Mouse (Mus musculus) large intestine, adult 2 months (tissue): ENCODE results near the gene Mga. TPM values are rescaled to one million over a fixed set of nuclear protein-coding genes. Genes with fewer than 3 reads are reported as not detected.

Source experiments
- DNase-seq: peaks from one replicate; pipeline ENCODE4 v3.0.0-alpha.2; 2012; ENCODE audit warnings: low read depth, low spot score
- WGBS: fragments of 180-500 bp; shearing (Covaris S2); methylation state at CpG from one replicate; pipeline ENCODE4 v1.1.7; 2018; 5-methylcytosine and 5-hydroxymethylcytosine counted together
- polyA plus RNA-seq: library from polyadenylated mRNA; depleted of rRNA; stranded (reverse); fragments of >200 nt; gene quantifications from 2 replicates; pipeline ENCODE4 v1.2.3, GENCODE M21; 2012; rRNA removed

Gene Mga
- polyA plus RNA-seq = 4.3 and 10.9 TPM in 2 replicates

GRCm38 (mm10) chr2:119897090-119897732 is at the start of gene Mga:
TSS of gene Mga (plus strand) at chr2:119897228.
- peak; percentile 86 for DNase-seq
- under 1% methylated on average over 58 of the region's 58 CpGs for WGBS

GRCm38 (mm10) chr2:119853811-119854210 is 43.2 kb upstream of the Mga start:
- 84% methylated on average over 4 of the region's 4 CpGs for WGBS
- DNase-seq = no peak

GRCm38 (mm10) chr2:119855310-119855850 is 41.6 kb upstream of the Mga start:
- no peak for DNase-seq
- WGBS = 67% methylated on average over 6 of the region's 6 CpGs

- DNase-seq = no peak
- 91% methylated on average over 2 of the region's 2 CpGs for WGBS
These were observed 39.7 kb upstream of the Mga start for GRCm38 (mm10) chr2:119857341-119857740.

- 60% methylated on average over 4 of the region's 4 CpGs for WGBS
- no peak for DNase-seq
These were observed 32.5 kb upstream of the Mga start for GRCm38 (mm10) chr2:119864484-119864883.

GRCm38 (mm10) chr2:119872371-119873104 is 24.5 kb upstream of the Mga start:
- WGBS = 1% methylated on average over 73 of the region's 73 CpGs
- DNase-seq = no peak

- WGBS = 2% methylated on average over 39 of the region's 39 CpGs
- no peak for DNase-seq
These were observed 23.9 kb upstream of the Mga start for GRCm38 (mm10) chr2:119873105-119873464.

GRCm38 (mm10) chr2:119875981-119876380 is 21.0 kb upstream of the Mga start:
- DNase-seq = no peak

- no peak for DNase-seq
- 92% methylated on average over 3 of the region's 3 CpGs for WGBS
These were observed 9.8 kb upstream of the Mga start for GRCm38 (mm10) chr2:119887201-119887600.

GRCm38 (mm10) chr2:119896553-119897089 is 407 bp upstream of the Mga start:
- DNase-seq = no peak
- WGBS = 23% methylated on average over 19 of the region's 19 CpGs

GRCm38 (mm10) chr2:119898141-119898594 is 1.1 kb downstream of the Mga start:
- DNase-seq = peak; percentile 70
- WGBS = 5% methylated on average over 19 of the region's 19 CpGs

GRCm38 (mm10) chr2:119916007-119916406 is 19.0 kb downstream of the Mga start:
- DNase-seq = no peak

GRCm38 (mm10) chr2:119917631-119918369 is 20.8 kb downstream of the Mga start:
- 61% methylated on average over 1 of the region's 1 CpGs for WGBS

GRCm38 (mm10) chr2:119970571-119970970 is 73.5 kb downstream of the Mga start:
- 12% methylated on average over 9 of the region's 9 CpGs for WGBS
- DNase-seq = peak; percentile 51

More at GRCm38 (mm10) chr2:119917631-119918369, 20.8 kb downstream of the Mga start:
- no peak for DNase-seq

GRCm38 (mm10) chr2:119971316-119971715 is 74.3 kb downstream of the Mga start:
- 82% methylated on average over 3 of the region's 3 CpGs for WGBS
- DNase-seq = no peak

GRCm38 (mm10) chr2:119971837-119972536 is 75.0 kb downstream of the Mga start:
- peak; percentile 77 for DNase-seq
- 2% methylated on average over 32 of the region's 32 CpGs for WGBS

GRCm38 (mm10) chr2:119972537-119972879 is 75.5 kb downstream of the Mga start, which contains the start of gene Mapkbp1:
TSS of gene Mapkbp1 (plus strand) at chr2:119972699.
- WGBS = under 1% methylated on average over 19 of the region's 19 CpGs
- DNase-seq = no peak

GRCm38 (mm10) chr2:119980343-119980986 is 83.4 kb downstream of the Mga start:
- DNase-seq = no peak
- 80% methylated on average over 7 of the region's 7 CpGs for WGBS

GRCm38 (mm10) chr2:119981631-119982030 is 84.6 kb downstream of the Mga start:
- DNase-seq = no peak
- 84% methylated on average over 2 of the region's 2 CpGs for WGBS
